Mouse (Mus musculus) forebrain, embryonic 10.5 days (tissue): Measurements from ENCODE around the gene Tdp1. TPM values are rescaled to one million over a fixed set of nuclear protein-coding genes. Genes with fewer than 3 reads are reported as not detected.

Experiments
- DNase-seq: peaks from one replicate; pipeline ENCODE4 v3.0.0-alpha.2; 2017; ENCODE audit warnings: low spot score; ENCODE audit errors: extremely low spot score
- H3K27ac ChIP-seq: fragments of 300-500 bp; sonication (generic); 2 replicates; pipeline ENCODE4 v1.5.1; 2016; ENCODE audit warnings: mild to moderate bottlenecking
- H3K27me3 ChIP-seq: fragments of 300-500 bp; sonication (generic); 2 replicates; pipeline ENCODE4 v1.6.1; 2016; ENCODE audit warnings: mild to moderate bottlenecking; ENCODE audit not compliant: poor library complexity, severe bottlenecking
- H3K36me3 ChIP-seq: fragments of 300-500 bp; sonication (generic); replicated peaks from 2 replicates; pipeline ENCODE4 v1.6.1; 2016; ENCODE audit warnings: mild to moderate bottlenecking, moderate library complexity
- H3K4me1 ChIP-seq: fragments of 300-500 bp; sonication (generic); 2 replicates; pipeline ENCODE4 v1.6.1; 2016
- H3K4me3 ChIP-seq: fragments of 300-500 bp; sonication (generic); 2 replicates; pipeline ENCODE4 v1.5.1; 2016; ENCODE audit warnings: mild to moderate bottlenecking, moderate library complexity
- H3K9me3 ChIP-seq: fragments of 300-500 bp; sonication (generic); 2 replicates; pipeline ENCODE4 v1.6.1; 2016; ENCODE audit warnings: mild to moderate bottlenecking, moderate library complexity
- WGBS: fragments of 180-500 bp; shearing (Covaris S2); methylation state at CpG from one replicate; pipeline ENCODE4 v1.1.7; 2016; 5-methylcytosine and 5-hydroxymethylcytosine counted together
- polyA plus RNA-seq: library from polyadenylated mRNA; unstranded; fragments of >200 nt; fragmentation: Nextera tagmentation; extraction: Ambion mirVana; gene quantifications from 2 replicates; pipeline ENCODE4 v1.2.1, GENCODE M21; 2016

The Tdp1 gene
- polyA plus RNA-seq, 1 experiment from 2014 or later, result 90.5 TPM

GRCm38 (mm10) chr12:99938476-99938875 lies 54.2 kb downstream of the Tdp1 start:
- H3K27ac ChIP-seq, result no peak overlapping the region
- no peaks in the 10 kb centered on the region for H3K4me1 ChIP-seq
- no peak overlapping the region for H3K4me3 ChIP-seq
- peaks cover 91% of the 10 kb centered on the region for H3K36me3 ChIP-seq
- no peaks in the 10 kb centered on the region for H3K9me3 ChIP-seq
- WGBS, result 75% methylated on average over 4 of the region's 4 CpGs
- no peak for DNase-seq
- H3K27me3 ChIP-seq, result no peaks in the 10 kb centered on the region

- no peak overlapping the region for H3K27ac ChIP-seq
- WGBS, result 88% methylated on average over 6 of the region's 6 CpGs
- H3K36me3 ChIP-seq, result peaks cover 88% of the 10 kb centered on the region
Measured at GRCm38 (mm10) chr12:99939179-99939578, 54.9 kb downstream of the Tdp1 start.

GRCm38 (mm10) chr12:99940704-99941103 lies 56.4 kb downstream of the Tdp1 start:
- no peaks in the 10 kb centered on the region for H3K9me3 ChIP-seq
- H3K27ac ChIP-seq, result no peak overlapping the region
- H3K4me1 ChIP-seq, result no peaks in the 10 kb centered on the region
- WGBS, result 92% methylated on average over 7 of the region's 7 CpGs
- no peaks in the 10 kb centered on the region for H3K27me3 ChIP-seq
- no peak for DNase-seq
- no peak overlapping the region for H3K4me3 ChIP-seq
- H3K36me3 ChIP-seq, result peaks cover 81% of the 10 kb centered on the region

More at GRCm38 (mm10) chr12:99939179-99939578, 54.9 kb downstream of the Tdp1 start:
- DNase-seq, result no peak
- H3K4me1 ChIP-seq, result no peaks in the 10 kb centered on the region
- no peaks in the 10 kb centered on the region for H3K9me3 ChIP-seq
- no peaks in the 10 kb centered on the region for H3K27me3 ChIP-seq
- H3K4me3 ChIP-seq, result no peak overlapping the region

GRCm38 (mm10) chr12:99942441-99942840 lies 58.1 kb downstream of the Tdp1 start:
- DNase-seq, result no peak
- peaks cover 80% of the 10 kb centered on the region for H3K36me3 ChIP-seq
- no peak overlapping the region for H3K4me3 ChIP-seq
- H3K4me1 ChIP-seq, result no peaks in the 10 kb centered on the region
- no peak overlapping the region for H3K27ac ChIP-seq
- 88% methylated on average over 8 of the region's 8 CpGs for WGBS
- no peaks in the 10 kb centered on the region for H3K27me3 ChIP-seq
- no peaks in the 10 kb centered on the region for H3K9me3 ChIP-seq

GRCm38 (mm10) chr12:99952928-99953327 lies 68.6 kb downstream of the Tdp1 start:
- H3K27me3 ChIP-seq, result no peaks in the 10 kb centered on the region
- H3K9me3 ChIP-seq, result no peaks in the 10 kb centered on the region
- peaks cover 39% of the 10 kb centered on the region for H3K36me3 ChIP-seq
- peak; percentile 39 for DNase-seq
- no peak overlapping the region for H3K4me3 ChIP-seq
- 52% methylated on average over 7 of the region's 7 CpGs for WGBS
- H3K4me1 ChIP-seq, result peaks cover 3% of the 10 kb centered on the region
- H3K27ac ChIP-seq, result no peak overlapping the region

GRCm38 (mm10) chr12:99956411-99956810 lies 72.1 kb downstream of the Tdp1 start:
- H3K36me3 ChIP-seq, result peaks cover 25% of the 10 kb centered on the region
- no peak overlapping the region for H3K4me3 ChIP-seq
- H3K27me3 ChIP-seq, result peaks cover 12% of the 10 kb centered on the region
- no peak overlapping the region for H3K27ac ChIP-seq
- 77% methylated on average over 7 of the region's 7 CpGs for WGBS
- H3K4me1 ChIP-seq, result peaks cover 28% of the 10 kb centered on the region
- no peaks in the 10 kb centered on the region for H3K9me3 ChIP-seq
- no peak for DNase-seq

GRCm38 (mm10) chr12:99958068-99959060 lies 74.0 kb downstream of the Tdp1 start:
- Histone ChIP-seq H3K4me3 (no peak overlapping the region), H3K36me3 (peaks cover 16% of the 10 kb centered on the region), H3K4me1 (peaks cover 28% of the 10 kb centered on the region), H3K27me3 (peaks cover 25% of the 10 kb centered on the region), H3K9me3 (no peaks in the 10 kb centered on the region), H3K27ac (no peak overlapping the region)
- DNase-seq, result no peak
- 74% methylated on average over 9 of the region's 9 CpGs for WGBS

- no peak for DNase-seq
Measured at GRCm38 (mm10) chr12:99959291-99959690, 75.0 kb downstream of the Tdp1 start.

GRCm38 (mm10) chr12:99959930-99960329 lies 75.6 kb downstream of the Tdp1 start:
- H3K27ac ChIP-seq, result no peak overlapping the region
- peaks cover 16% of the 10 kb centered on the region for H3K36me3 ChIP-seq
- peaks cover 41% of the 10 kb centered on the region for H3K27me3 ChIP-seq
- no peaks in the 10 kb centered on the region for H3K9me3 ChIP-seq
- peaks cover 37% of the 10 kb centered on the region for H3K4me1 ChIP-seq
- WGBS, result 33% methylated on average over 10 of the region's 10 CpGs
- H3K4me3 ChIP-seq, result no peak overlapping the region
- DNase-seq, result no peak

More at GRCm38 (mm10) chr12:99959291-99959690, 75.0 kb downstream of the Tdp1 start:
- Histone ChIP-seq H3K27ac (no peak overlapping the region), H3K4me3 (no peak overlapping the region), H3K27me3 (peaks cover 35% of the 10 kb centered on the region), H3K9me3 (no peaks in the 10 kb centered on the region), H3K4me1 (peaks cover 31% of the 10 kb centered on the region), H3K36me3 (peaks cover 16% of the 10 kb centered on the region)

- H3K4me3 ChIP-seq, result no peak overlapping the region
- no peak for DNase-seq
- H3K27ac ChIP-seq, result no peak overlapping the region
- 89% methylated on average over 7 of the region's 7 CpGs for WGBS
- peaks cover 10% of the 10 kb centered on the region for H3K36me3 ChIP-seq
- no peaks in the 10 kb centered on the region for H3K9me3 ChIP-seq
- peaks cover 45% of the 10 kb centered on the region for H3K4me1 ChIP-seq
- peaks cover 48% of the 10 kb centered on the region for H3K27me3 ChIP-seq
Measured at GRCm38 (mm10) chr12:99960675-99961074, 76.4 kb downstream of the Tdp1 start.

- H3K4me1 ChIP-seq, result peaks cover 45% of the 10 kb centered on the region
- H3K27ac ChIP-seq, result 0 out of 2 replicates have a peak within 1 kb of the TSS, but pooled peaks have one; percentile 20
- H3K36me3 ChIP-seq, result no peaks in the 10 kb centered on the region
- no peaks in the 10 kb centered on the region for H3K9me3 ChIP-seq
- 2% methylated on average over 39 of the region's 39 CpGs for WGBS
- H3K4me3 ChIP-seq, result peak within 1 kb of the TSS; percentile 60
- peak; percentile 80 for DNase-seq
- H3K27me3 ChIP-seq, result peaks cover 87% of the 10 kb centered on the region
Measured at GRCm38 (mm10) chr12:99964301-99965202, 80.2 kb downstream of the Tdp1 start, which contains the start of gene Kcnk13. Kcnk13 (plus strand) TSS chr12:99964499.

GRCm38 (mm10) chr12:99965203-99966115 lies 81.1 kb downstream of the Tdp1 start:
- Histone ChIP-seq H3K36me3 (no peaks in the 10 kb centered on the region), H3K27me3 (peaks cover 90% of the 10 kb centered on the region), H3K9me3 (no peaks in the 10 kb centered on the region), H3K4me3 (peak overlapping the region; percentile 60), H3K4me1 (peaks cover 37% of the 10 kb centered on the region), H3K27ac (peak overlapping the region; percentile 65)
- WGBS, result under 1% methylated on average over 77 of the region's 77 CpGs
- DNase-seq, result peak; percentile 51
